Mouse (Mus musculus) hematopoietic stem cell, adult 5-6 weeks (primary cell): ENCODE measurements at regions not wholly inside any gene's neighbourhood (a gene's known extent, or its start where the extent isn't known, plus 50 kb on each side); places are given as distances from the start of the nearest gene placed in this dataset.

Experiments
- ATAC-seq, 2 experiments: fragments of 125-278 bp in 1 of 2; replicated peaks in 1 of 2; 2 replicates each; pipeline ENCODE4 v1.8.0; 2016 to 2017; ENCODE audit warnings: inconsistent platforms in 2 of 2, mild to moderate bottlenecking in 2 of 2, moderate number of reproducible peaks in 2 of 2, low read depth in 1 of 2, moderate TSS enrichment in 1 of 2; ENCODE audit not compliant: low FRiP score in 2 of 2, poor library complexity in 2 of 2, severe bottlenecking in 2 of 2, insufficient read depth in 1 of 2, low TSS enrichment in 1 of 2

GRCm38 (mm10) chr10:96956449-96956834, 339.6 kb downstream of the Btg1 start:
- no peak for ATAC-seq

DNA sequence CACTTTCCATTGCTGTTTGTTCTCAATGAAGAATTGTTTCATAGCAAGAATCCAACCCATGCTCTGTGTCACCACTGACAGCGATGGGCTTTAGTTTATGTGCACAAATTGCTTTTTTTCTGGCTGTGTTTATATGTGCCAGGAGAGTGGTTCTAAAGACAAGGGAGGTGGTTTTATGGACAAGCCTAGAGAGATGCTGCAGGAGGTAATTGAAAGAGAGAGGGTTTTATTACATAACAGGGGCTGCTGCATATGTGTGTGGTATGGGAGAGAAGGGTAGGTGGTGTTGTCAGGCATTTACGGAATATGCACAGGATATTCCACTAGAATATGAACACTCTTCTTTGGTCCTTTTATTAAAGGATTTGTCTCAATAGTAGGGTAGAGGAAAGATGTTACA, 340.2 kb downstream of the Btg1 start:
- no peak for ATAC-seq

DNA sequence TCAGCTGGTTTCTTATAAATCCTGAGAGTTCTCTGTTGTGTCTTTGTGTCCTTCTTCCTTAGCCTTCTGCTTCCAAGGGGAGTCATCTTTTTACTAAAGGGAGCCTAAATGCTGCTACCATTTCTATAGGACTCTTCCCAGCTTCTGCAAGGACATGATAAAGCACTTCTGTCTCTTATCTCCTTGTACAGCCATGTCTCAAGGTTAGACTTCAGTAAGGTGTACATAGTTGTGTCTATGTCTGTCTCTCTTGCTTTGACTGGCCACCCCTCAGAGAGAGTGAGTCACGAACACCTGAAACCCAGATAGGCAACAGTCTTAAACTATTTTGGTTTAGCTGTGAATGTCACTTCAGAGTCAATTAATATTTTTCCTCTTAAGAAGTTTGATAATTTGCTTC, 353.0 kb downstream of the Btg1 start:
- no peak for ATAC-seq

- peak in 1 of 2 experiments; percentile 37; a peak in 1 of 4 replicates for ATAC-seq
Measured at GRCm38 (mm10) chr10:96970737-96971136, 353.9 kb downstream of the Btg1 start.

DNA sequence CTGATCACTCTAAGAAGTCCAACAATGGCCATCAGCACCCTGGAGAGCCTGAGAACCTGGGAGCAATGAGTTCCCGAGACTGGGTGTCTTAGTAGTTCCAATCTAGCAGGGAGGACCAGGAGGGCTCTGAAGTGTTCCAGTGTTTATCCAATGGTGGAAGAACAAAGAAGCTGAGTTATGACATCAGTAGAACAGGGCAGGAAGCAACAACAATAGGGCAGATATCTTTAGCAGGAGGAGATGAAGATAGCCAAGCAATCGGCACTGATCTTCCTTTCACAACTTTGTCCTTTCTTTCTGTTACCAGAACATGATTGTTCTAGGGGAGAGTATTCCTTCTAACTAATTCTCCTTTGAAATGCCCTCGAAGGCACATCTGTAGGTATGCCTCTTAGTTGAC, 355.0 kb downstream of the Btg1 start:
- ATAC-seq, result no peak

DNA sequence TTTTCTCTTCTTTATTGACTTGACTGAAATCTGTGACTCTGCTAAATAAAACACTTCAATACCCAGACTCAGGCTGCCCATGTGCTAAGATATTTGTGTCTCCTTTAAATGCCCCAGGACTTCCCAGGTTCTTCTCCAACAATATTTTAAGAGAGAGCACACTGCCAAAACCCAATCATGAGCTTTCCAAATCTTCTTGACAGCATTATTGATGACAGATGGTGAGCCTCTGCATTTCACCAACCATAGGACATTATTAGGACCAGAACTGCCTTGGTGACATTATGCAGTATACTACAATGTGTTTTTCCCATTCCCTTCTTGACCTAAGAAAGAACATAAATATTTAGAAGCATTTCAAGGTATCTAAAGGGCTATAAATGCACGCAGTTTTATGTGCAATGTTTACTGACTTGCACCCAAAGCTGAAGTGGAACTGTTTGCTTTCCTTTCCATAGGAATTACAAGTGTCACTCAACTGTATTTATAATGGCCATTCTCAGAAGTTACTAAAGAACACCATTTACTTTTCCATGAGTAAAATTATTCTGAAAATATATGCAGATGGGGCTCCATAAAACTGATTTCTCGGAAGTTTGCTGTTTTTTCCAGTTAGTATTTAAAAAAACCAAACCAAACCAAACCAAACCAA, 357.6 kb downstream of the Btg1 start:
- no peak for ATAC-seq

GRCm38 (mm10) chr10:96976691-96977090, 359.9 kb downstream of the Btg1 start:
- ATAC-seq, result no peak

DNA sequence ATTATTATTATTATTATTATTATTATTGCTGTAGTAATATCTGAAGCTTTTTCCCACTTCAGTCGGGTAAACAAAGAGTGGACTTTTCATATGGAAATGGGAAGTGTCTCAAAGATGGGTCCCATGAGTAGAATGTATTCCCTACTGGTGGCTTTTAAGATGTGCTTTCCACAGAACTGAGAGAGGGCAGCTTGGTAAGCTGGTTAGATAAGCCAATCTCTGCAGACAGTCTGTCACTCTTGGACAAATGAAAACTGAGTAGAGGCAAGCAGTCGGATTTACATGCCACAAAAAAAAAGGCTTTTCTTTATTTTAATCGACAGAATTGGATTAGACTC, 363.7 kb downstream of the Btg1 start:
- no peak for ATAC-seq

GRCm38 (mm10) chr10:96980832-96981515, 364.2 kb downstream of the Btg1 start:
- no peak for ATAC-seq

- ATAC-seq, result no peak
Measured at GRCm38 (mm10) chr10:96981516-96981869, 364.7 kb downstream of the Btg1 start.

GRCm38 (mm10) chr10:97000871-97001270, 384.1 kb downstream of the Btg1 start:
- no peak for ATAC-seq

- ATAC-seq, result no peak
Measured at GRCm38 (mm10) chr10:97008873-97009272, 392.1 kb downstream of the Btg1 start.

DNA sequence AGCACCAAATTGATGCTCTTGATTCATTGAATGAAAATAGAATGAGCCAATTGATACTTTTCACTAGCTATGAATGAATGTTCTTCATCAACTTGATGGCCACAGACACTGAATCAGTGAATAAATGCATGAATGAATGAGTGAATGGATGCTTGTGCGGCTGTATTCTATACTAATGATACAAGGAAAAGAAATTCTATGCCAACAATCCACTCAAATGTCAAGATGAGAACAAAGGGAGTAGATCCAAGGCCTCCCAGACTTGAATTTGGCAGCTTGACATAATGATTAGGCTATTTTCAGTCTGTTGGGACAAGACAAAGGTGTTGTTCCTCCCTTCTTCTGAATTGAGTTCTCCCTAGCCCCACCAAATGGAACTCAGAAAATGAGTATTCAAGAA, 393.1 kb downstream of the Btg1 start:
- ATAC-seq, result no peak

- ATAC-seq, result no peak
Measured at GRCm38 (mm10) chr10:97018641-97019040, 401.8 kb downstream of the Btg1 start.

- ATAC-seq, result no peak
Measured at GRCm38 (mm10) chr10:97028776-97029175, 412.0 kb downstream of the Btg1 start.

- no peak for ATAC-seq
Measured at GRCm38 (mm10) chr10:97030996-97031395, 414.2 kb downstream of the Btg1 start.

DNA sequence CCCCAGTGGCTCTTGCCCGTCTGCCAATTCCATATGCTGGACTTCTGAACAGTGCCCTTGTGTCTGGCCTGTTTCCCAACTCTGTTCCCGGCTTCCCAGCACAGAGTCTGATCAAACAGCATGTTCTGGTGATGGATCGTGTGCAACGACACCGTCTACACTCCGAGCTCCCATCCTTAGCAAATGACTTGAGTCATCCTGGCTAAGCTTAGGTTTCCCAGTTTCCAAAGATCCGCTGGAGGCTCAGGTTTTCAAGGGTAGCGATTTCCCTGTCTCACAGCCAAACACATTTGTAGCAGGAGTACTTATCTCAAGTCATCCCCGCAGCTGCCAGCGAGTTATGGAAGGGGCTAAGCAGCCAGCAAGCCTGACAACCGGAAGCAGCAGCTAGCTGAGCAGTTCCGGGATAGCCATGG, 418.6 kb downstream of the Btg1 start:
- no peak; a peak in 1 of 4 replicates for ATAC-seq

DNA sequence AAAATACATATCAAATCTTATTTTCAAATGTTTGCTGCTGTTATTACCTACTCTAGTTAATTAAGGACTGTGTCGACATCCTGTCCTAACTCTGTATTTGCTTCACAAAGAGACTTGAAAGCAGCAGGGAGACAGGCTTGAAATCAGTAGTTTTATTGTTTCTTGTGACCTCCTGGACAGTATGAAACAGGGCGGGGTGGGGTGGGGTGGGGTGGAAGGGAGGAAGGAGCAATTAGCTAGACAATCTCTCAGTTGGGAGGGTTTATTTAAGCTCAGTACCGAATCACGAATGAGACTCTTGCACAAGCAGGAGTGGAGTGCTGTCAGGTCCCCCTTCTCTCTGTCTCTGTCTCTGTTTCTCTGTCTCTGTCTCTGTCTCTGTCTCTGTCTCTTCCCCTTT, 421.2 kb downstream of the Btg1 start:
- no peak for ATAC-seq

DNA sequence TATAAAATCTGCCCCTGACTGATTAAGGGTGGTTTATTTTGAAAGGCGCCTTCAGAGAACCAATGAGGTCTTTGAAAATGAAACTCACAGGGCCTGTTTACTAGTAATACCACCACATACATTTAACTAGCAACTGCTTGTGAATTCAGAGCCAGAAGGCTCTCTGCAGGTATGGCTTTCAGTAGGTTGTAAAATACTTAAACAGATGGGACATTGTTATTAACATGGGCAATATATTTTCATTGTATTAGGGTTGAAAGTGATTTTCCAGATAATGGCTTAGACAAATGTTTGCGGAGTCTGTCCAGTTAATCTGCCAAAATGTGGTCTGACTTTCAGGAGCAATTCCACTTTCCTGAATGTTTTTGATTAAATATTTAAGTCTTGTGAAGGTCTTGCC, 430.8 kb downstream of the Btg1 start:
- ATAC-seq, result no peak
